Mouse (Mus musculus) activated CD4-positive, CD25-positive, alpha-beta regulatory T cell, adult 4 months (primary cell): ENCODE data around the gene Klk1b22. TPM values are rescaled to one million over a fixed set of nuclear protein-coding genes. Genes with fewer than 3 reads are reported as not detected.
"Not testable (repeated sequence)": the region's sequence is repeated elsewhere in the genome, so short reads cannot be mapped to it uniquely, and the experiment has no call there.

ENCODE experiments used
- ATAC-seq: one replicate; pipeline ENCODE4 v1.8.0; 2017
- polyA plus RNA-seq, 2 experiments: library from polyadenylated mRNA; unstranded; fragments of 100-300 nt; shearing (Covaris generic); gene quantifications; one replicate each; pipeline ENCODE4 v1.2.1; 2017

Klk1b22 gene
- not detected for polyA plus RNA-seq

DNA sequence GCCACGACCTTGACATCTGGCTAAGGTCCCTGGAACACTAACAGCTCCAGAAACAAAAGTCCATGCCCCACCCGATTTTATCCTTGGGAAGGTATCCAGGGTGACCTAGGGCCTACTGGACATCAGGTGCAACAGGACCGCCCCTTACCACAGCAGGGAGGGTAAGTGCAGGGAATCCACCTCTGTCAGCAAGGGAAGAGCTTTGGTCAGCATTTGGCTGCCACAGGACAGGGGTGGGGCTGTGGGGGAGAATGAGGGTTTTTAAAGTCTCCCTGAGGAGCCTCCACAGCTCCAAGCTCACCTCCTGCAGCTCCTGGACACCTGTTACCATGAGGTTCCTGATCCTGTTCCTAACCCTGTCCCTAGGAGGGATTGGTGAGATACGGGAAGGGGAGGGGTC, at the start of gene Klk1b22:
Gene Klk1b22 (plus strand): TSS at position 301 of the 400 bp plus-strand sequence.
- no peak for ATAC-seq

DNA sequence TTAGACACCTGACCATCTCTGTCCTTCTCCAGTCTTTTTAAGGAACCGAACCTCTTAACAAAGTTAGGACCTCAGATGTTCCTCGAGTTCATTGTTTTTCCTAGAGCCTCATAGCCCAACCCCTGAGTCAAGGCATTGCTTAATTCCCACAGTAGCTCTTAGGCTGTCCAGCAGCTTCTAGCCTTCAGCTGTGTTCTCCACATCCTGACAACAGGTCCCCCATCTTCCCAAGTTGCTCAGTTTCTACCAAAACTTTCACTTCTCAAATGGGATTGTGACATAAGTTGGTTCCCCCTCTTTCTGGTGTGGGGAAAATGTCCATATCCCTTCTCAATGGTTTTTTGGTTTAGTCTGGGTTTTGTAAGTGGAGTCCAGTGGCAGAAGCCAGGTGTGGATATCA, 40.4 kb upstream of the Klk1b22 start:
- no peak for ATAC-seq

DNA sequence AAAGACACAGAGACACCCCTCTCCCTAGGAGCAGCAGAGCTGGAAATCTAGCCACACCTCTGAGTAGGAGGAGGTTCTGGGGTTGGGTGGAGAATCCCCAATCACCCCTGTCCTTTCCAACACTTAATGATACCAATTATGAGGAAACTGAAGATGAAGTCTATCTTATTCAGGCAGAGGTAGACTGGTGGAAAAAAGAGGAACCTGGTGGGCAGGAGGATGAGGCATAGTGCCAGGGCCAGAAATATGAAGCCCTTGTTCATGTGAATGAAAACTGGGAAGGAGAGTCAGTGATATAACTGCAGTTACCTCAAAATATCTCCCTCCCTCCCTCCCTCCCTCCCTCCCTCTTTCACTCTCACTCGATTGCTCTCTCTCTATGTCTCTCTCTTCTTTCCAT, 34.8 kb upstream of the Klk1b22 start:
- no peak for ATAC-seq

DNA sequence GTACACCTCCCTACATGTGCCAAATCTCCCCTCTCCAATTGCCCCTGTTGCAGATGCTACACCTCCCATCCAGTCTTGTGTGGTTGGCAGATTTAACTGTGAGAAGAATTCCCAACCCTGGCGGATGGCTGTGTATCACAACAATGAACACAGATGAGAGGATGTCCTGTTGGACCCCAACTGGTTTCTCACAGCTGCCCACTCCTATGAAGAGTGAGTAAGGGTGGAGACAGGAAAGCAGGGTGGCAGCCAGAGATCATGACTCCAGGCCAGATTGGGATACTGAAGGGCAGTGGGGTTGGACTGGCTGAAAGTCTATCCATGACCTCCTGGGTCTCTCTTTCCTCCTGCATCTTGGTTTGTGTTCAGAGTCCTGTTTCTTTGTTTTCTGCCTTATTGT, 16.4 kb upstream of the Klk1b22 start:
- no peak for ATAC-seq

DNA sequence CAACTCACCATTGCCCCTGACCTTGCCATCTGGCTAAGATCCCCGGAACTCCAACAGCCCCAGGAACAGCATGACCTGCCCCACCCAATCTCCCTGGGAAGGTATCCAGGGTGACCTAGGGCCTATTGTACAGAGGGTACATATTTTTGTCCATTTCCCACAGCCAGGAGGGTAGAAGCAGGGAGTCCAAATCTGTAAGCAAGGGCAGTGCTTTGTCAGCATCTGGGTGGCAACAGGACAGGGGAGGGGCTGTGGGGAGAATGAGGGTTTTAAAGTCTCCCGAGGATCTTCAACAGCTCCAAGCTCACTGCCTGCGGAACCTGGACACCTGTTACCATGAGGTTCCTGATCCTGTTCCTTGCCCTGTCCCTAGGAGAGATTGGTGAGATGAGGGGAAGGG, 10.4 kb upstream of the Klk1b22 start, which contains the start of gene Klk1b21:
Gene Klk1b21 (plus strand): TSS at position 301 of the 400 bp plus-strand sequence.
- ATAC-seq = not testable (repeated sequence)

DNA sequence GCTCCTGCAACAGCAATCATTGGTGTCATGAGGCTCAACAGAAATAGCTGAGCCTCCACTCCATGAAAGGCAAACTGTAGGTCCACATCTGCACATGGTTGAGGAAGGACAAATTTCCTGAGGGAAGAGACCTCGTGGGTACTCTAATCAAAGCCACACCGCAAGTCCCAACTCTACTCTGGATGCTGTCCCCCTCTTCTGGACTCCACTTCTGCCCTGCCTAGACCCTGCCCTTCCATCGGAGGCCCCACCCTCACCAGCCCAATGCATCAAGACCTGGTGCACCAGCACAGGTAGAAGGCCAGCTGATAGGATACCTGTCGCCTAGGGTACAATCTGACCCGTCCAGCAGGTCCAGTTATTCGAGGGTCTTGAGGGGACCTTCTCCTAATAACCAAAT, 11.0 kb downstream of the Klk1b22 start:
- no peak for ATAC-seq

DNA sequence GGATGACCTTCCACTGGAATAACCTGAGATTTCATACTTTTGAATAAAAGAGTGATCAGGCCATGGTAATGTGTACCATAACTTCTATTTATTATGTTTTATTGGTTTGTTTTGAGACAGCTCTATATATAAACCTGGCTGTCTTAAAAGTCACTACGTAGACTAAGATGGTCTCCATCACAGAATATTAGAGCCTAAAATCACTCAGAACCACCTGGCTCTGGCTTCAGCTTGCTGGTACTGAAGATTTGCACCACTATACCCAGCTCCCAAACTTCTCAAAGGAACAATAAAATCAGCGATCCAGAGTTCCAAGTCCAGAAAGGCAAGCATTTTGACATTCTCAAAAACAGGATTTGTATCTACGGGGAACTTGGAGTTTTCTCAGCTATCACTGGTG, 24.0 kb downstream of the Klk1b22 start, which contains the start of gene Klk1b16:
Gene Klk1b16 (plus strand): TSS at position 301 of the 400 bp plus-strand sequence.
- no peak for ATAC-seq

Other genes starting within 250 kb of the Klk1b22 start
- gene Klk4, start 231.5 kb upstream of the Klk1b22 start, polyA plus RNA-seq = not detected
- not detected for gene Klk15, start 178.9 kb upstream of the Klk1b22 start, polyA plus RNA-seq
- not detected for gene Klk1b8, start 162.0 kb upstream of the Klk1b22 start, polyA plus RNA-seq
- gene Klk1b1, start 145.9 kb upstream of the Klk1b22 start, polyA plus RNA-seq = not detected
- not detected for gene Klk1b9, start 136.6 kb upstream of the Klk1b22 start, polyA plus RNA-seq
- not detected for gene Klk1b11, start 116.8 kb upstream of the Klk1b22 start, polyA plus RNA-seq
- not detected for gene Klk1b26, start 100.5 kb upstream of the Klk1b22 start, polyA plus RNA-seq
- 1 to 10 TPM; 1.2 to 3.9 TPM for gene Klk1b27, start 60.4 kb upstream of the Klk1b22 start, polyA plus RNA-seq
- gene Klk1b21, start 10.3 kb upstream of the Klk1b22 start, polyA plus RNA-seq = not detected
- gene Klk1b16, start 24.1 kb downstream of the Klk1b22 start, polyA plus RNA-seq = not detected
- gene Klk1b24, start 75.6 kb downstream of the Klk1b22 start, polyA plus RNA-seq = not detected
- not detected for gene Klk1b3, start 85.5 kb downstream of the Klk1b22 start, polyA plus RNA-seq
- not detected for gene Klk1b4, start 94.8 kb downstream of the Klk1b22 start, polyA plus RNA-seq
- not detected for gene Klk1b5, start 103.3 kb downstream of the Klk1b22 start, polyA plus RNA-seq
- gene Klk1, start 112.7 kb downstream of the Klk1b22 start, polyA plus RNA-seq = not detected
- not detected for gene Gm36864, start 123.5 kb downstream of the Klk1b22 start, polyA plus RNA-seq
- gene 1700028J19Rik, start 134.0 kb downstream of the Klk1b22 start, polyA plus RNA-seq = 1 to 10 TPM; 1.0 to 1.7 TPM
- 10 to 100 TPM; 74.0 to 88.7 TPM for gene 2410002F23Rik, start 134.0 kb downstream of the Klk1b22 start, polyA plus RNA-seq
- gene Acp4, start 144.7 kb downstream of the Klk1b22 start, polyA plus RNA-seq = not detected
- gene Gm15517, start 148.8 kb downstream of the Klk1b22 start, polyA plus RNA-seq = not detected
- under 1 TPM; 0.51 to 0.73 TPM for gene Clec11a, start 194.2 kb downstream of the Klk1b22 start, polyA plus RNA-seq
- gene Shank1, start 197.6 kb downstream of the Klk1b22 start, polyA plus RNA-seq = not detected